Mouse (Mus musculus) erythroid progenitor cell, adult 5-6 weeks (primary cell): ENCODE measurements around the gene Mthfd1. TPM values are rescaled to one million over a fixed set of nuclear protein-coding genes. Genes with fewer than 3 reads are reported as not detected.
"Not testable (repeated sequence)": the region's sequence is repeated elsewhere in the genome, so short reads cannot be mapped to it uniquely, and the experiment has no call there.

Experiments
- ATAC-seq: replicated peaks from 2 replicates; pipeline ENCODE4 v1.8.0; 2016; ENCODE audit warnings: moderate number of reproducible peaks, mild to moderate bottlenecking, moderate TSS enrichment, inconsistent platforms; ENCODE audit not compliant: poor library complexity, low FRiP score, severe bottlenecking
- total RNA-seq, 2 experiments: library from RNA; stranded (forward) in 1 of 2; stranded (reverse) in 1 of 2; fragments of 150-400 nt in 1 of 2; fragments of 186-747, 209-891 nt in 1 of 2; gene quantifications; 2 replicates each; pipeline versions ENCODE4 v1.2.3 to v1.2.4; 2015 to 2017; ENCODE audit warnings: low replicate concordance in 2 of 2

The Mthfd1 gene
- total RNA-seq (2015; ENCODE audit: low replicate concordance) (27.2 and 36.0 TPM in 2 replicates), total RNA-seq (2017; ENCODE audit: low replicate concordance) (20.8 and 32.0 TPM in 2 replicates)

GRCm38 (mm10) chr12:76254725-76255498 is at the start of gene Mthfd1:
Gene Mthfd1 (plus strand): TSS chr12:76255298.
- ATAC-seq = peak; percentile 96

DNA sequence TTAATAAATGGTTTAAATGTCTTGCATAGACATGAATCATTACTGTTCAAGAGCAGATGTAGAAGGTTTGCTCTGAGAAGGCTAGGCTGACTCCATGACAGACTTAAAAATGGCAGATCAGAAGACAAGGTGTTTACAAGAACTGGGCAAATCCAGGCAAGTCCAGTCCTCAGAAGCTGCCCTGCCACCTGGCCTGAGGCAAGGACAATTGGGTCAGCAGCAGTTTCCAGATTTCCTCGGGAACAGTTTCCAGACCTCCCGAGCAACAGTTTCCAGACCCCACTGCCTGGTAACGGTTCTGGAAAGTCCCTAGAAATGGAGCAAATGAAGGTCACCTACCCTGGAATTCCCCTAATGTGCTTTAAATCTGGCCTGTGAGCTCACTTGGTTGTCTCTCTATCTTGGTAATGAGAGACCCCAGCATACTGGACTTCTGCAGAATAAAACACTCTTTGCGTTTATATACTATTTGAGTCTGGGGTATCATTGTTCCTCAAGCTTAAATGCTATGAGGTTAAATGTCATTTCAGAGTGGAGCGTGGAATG is 45.6 kb upstream of the Mthfd1 start:
- no peak for ATAC-seq

GRCm38 (mm10) chr12:76215121-76215520 is 40.0 kb upstream of the Mthfd1 start:
- no peak for ATAC-seq

GRCm38 (mm10) chr12:76216716-76217115 is 38.4 kb upstream of the Mthfd1 start:
- ATAC-seq = no peak

DNA sequence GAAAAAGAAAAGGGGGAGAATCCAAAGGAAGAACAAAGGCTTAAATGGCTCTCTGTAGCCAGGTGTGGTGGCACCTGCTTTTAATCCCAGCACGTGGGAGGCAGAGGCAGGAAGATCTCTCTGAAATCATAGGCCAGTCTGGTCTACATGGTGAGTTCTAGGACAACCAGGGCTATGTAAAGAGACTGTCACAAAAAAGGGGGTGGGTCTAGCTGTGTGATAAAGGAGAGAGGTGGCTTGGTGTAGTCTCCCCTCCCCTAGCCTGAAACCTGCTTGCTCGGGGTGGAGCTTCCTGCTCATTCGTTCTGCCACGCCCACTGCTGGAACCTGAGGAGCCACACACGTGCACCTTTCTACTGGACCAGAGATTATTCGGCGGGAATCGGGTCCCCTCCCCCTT is 33.0 kb upstream of the Mthfd1 start:
- not testable (repeated sequence) for ATAC-seq

GRCm38 (mm10) chr12:76230644-76231043 is 24.5 kb upstream of the Mthfd1 start:
- no peak for ATAC-seq

- no peak for ATAC-seq
These were observed 19.8 kb upstream of the Mthfd1 start for GRCm38 (mm10) chr12:76235253-76235652.

DNA sequence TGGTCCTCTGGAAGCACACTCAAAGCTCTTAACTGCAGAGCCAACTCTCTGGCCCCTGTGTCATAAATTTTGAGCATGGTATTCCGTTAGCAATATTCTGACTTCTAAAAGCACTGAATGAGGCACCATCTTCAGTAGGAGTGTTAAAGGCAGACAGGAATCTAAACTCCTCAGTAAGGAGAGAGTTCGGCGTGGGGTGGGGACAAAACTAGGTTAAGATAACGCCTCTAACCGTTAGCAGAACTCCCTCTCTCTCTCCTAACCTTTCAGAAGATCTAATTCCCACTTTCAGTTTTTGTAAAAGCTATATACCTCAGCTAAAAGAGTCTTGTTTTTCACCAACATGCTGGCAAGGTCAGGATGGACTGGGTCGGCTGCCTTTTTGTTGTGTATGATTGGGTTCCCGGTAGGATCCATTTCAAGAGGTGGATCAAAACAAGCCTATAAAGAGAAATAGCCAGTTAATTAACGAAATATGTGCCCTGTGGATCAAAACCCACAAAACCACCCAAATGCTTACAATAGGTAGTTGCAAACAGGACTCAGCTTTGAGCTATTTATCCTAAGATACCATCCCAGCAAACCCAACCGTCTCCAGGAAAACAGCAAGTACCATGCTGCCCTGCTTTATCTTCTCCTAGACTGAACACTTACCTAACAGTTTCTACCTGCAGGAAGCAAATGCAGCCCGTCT is 15.8 kb upstream of the Mthfd1 start:
- ATAC-seq = peak; percentile 69

DNA sequence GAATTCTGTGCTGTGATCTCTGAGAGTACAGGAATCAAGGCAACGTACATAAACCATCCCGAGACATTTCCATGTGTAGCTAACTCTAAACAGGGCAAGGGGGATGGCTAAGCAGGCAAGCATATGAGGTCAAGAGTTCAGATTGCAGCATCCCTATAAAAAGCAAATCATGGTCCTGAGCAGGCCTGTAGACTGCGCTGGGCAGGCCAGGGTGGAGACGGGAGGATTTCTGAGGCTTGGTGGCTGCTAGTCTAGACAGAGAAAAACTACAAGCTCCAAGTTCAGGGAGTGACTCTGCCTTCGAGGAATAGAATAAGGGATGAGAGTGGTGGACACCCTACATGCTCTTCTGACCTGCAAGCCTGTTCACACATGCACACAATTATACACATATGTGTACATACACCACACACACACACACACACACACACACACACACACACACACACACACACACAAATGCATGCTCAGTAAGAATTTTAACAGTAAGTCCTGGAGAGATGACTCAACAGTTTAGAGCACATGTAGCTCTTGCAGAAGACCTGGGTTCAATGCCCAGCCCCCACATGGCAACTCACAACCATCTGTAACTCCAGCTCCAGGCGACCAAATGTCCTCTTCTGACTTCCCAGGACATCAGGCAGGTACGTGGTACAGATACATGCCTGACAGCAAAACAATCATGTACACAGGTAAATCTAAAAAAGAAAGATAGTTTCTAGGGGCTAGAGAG is 15.1 kb upstream of the Mthfd1 start:
- peak; percentile 26; the same call in 1 of the 2 replicates for ATAC-seq

DNA sequence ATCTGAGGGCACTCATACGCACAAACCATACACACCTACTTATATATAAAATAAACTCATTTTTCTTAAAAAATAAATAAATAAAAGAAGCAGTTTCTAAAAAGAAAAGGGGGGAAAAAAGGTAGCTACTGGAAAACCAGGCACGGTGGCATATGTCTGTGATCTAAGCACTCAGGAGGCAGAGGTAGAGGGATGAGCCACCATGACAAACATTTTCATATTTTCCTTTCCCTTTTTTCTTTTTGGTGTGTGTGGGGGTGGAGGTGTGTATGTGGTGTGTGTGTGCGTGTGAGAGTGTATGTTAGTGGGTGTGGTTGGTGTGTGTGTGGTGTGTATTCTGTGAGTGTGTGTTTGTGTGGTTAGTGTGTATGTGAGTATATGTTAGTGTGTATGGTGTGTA is 14.4 kb upstream of the Mthfd1 start:
- ATAC-seq = peak; percentile 12; the same call in 1 of the 2 replicates

GRCm38 (mm10) chr12:76241084-76241483 is 14.0 kb upstream of the Mthfd1 start:
- ATAC-seq = peak; percentile 30

GRCm38 (mm10) chr12:76241833-76242232 is 13.3 kb upstream of the Mthfd1 start:
- no peak for ATAC-seq

GRCm38 (mm10) chr12:76244981-76245380 is 10.1 kb upstream of the Mthfd1 start:
- ATAC-seq = no peak

GRCm38 (mm10) chr12:76246646-76247045 is 8.5 kb upstream of the Mthfd1 start, which contains the start of gene Tex21:
Gene Tex21 (minus strand): TSS chr12:76246746.
- ATAC-seq = no peak

DNA sequence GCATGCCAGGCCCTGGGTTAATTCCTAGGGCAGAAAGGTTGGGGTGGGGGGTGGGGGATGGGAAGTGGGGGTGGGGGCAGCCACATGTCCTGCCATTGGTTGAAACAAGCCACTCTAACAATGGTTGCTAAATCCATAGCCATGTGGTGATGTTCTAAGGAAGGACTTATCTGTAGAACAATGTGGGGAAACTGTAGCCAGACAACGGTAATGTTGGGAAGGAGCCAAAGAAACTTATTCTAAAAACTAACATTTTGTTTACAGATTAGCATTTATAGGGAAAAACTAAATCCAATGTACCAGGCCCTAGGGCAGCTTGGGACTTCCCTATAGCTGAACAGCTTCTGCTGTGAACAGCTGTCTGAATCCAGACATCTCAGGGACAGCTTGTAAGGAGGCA is 2.0 kb upstream of the Mthfd1 start:
- ATAC-seq = no peak

DNA sequence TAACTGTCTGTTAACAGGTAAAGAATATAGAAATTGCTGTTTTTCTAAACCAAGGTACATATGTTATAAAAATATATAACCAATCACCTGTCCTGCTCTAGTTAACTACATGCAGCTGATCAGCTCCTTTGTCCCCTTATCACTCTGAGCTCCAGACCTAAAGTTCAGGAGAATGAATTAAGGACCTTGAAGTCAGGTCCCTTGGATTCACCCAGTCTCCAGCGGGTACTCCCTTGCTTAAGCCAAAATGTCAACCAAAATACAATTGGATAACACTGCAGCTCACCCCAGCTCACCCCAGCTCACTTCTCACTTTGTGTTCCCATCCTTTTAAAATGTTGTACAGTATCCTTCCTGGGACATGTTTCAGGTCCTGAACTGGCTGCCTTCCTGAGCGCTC is 1.5 kb upstream of the Mthfd1 start:
- no peak for ATAC-seq

- ATAC-seq = no peak
These were observed 1.1 kb upstream of the Mthfd1 start for GRCm38 (mm10) chr12:76253991-76254390.

- ATAC-seq = peak; percentile 27
These were observed 389 bp downstream of the Mthfd1 start for GRCm38 (mm10) chr12:76255499-76255875.

GRCm38 (mm10) chr12:76256114-76256843 is 1.2 kb downstream of the Mthfd1 start:
- ATAC-seq = peak; percentile 30; the same call in 1 of the 2 replicates
